Mouse (Mus musculus): ENCODE measurements at regions not wholly inside any gene's neighbourhood (a gene's known extent, or its start where the extent isn't known, plus 50 kb on each side); places are given as distances from the start of the nearest gene placed in this dataset.

DNA sequence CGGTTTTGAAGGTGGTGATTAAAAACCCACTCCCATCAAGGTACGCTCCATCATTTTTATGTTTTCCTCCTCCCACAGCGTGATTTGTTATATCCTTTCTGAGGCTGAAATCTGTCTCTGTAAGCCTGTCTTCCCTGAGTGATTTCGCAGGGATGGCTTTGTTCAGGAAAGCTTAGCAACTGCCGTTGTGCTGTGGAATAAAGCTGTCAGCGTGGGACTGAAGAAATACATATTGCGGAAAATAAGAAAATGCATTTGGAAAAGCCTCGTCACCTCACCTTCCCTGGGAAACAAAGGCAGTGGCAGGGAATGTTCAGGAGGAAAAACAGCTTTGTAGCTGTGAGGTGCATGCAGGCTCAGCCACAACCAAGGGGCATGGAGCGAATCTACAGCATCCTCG, 310.0 kb upstream of the Id4 start:
- TF ChIP-seq CTCF (IDR thresholded peaks at IDR 0.05; ENCODE audit: low read depth) (no peak), EP300 (IDR thresholded peaks at IDR 0.05; ENCODE audit: low read depth) (no peak)
